Mouse (Mus musculus) small intestine, adult 2 months (tissue): ENCODE measurements around the gene Higd1b. TPM values are rescaled to one million over a fixed set of nuclear protein-coding genes. Genes with fewer than 3 reads are reported as not detected.

Source experiments
- H3K27ac ChIP-seq: fragments of 200-500 bp; 2 replicates; pipeline ENCODE4 v1.5.1; 2012; ENCODE audit warnings: low read depth, low read length, control low read depth, inconsistent platforms; ENCODE audit not compliant: insufficient read depth
- H3K27me3 ChIP-seq: fragments of 200-500 bp; 2 replicates; pipeline ENCODE4 v1.6.1; 2012; ENCODE audit warnings: mild to moderate bottlenecking, moderate library complexity, low read length, inconsistent platforms; ENCODE audit not compliant: control insufficient read depth, insufficient read depth
- H3K36me3 ChIP-seq: fragments of 200-500 bp; 2 replicates; pipeline ENCODE4 v1.6.1; 2012; ENCODE audit warnings: mild to moderate bottlenecking, low read length, control low read depth, inconsistent platforms; ENCODE audit not compliant: control insufficient read depth, insufficient read depth
- H3K4me1 ChIP-seq: fragments of 200-500 bp; 2 replicates; pipeline ENCODE4 v1.6.1; 2012; ENCODE audit warnings: low read length, inconsistent platforms, mixed read lengths; ENCODE audit not compliant: control insufficient read depth, insufficient read depth, insufficient read length
- H3K4me3 ChIP-seq: fragments of 200-500 bp; 2 replicates; pipeline ENCODE4 v1.5.1; 2012; ENCODE audit warnings: low read depth, mild to moderate bottlenecking, control low read depth, inconsistent platforms, low read length, moderate library complexity
- CTCF ChIP-seq: fragments of 200-500 bp; IDR thresholded peaks from 2 replicates; pipeline ENCODE4 v1.5.1; 2012; ENCODE audit warnings: low read depth, mild to moderate bottlenecking, control low read depth, inconsistent platforms, low read length, moderate library complexity, mixed read lengths; ENCODE audit not compliant: insufficient replicate concordance, insufficient read length; ENCODE audit errors: extremely low read depth
- POLR2A ChIP-seq: fragments of 200-500 bp; IDR thresholded peaks from 2 replicates; pipeline ENCODE4 v1.6.1; 2012; ENCODE audit warnings: low read depth, mild to moderate bottlenecking, control low read depth, inconsistent platforms, low read length, moderate library complexity
- WGBS: fragments of 180-500 bp; shearing (Covaris S2); methylation state at CpG from one replicate; pipeline ENCODE4 v1.1.7; 2018; 5-methylcytosine and 5-hydroxymethylcytosine counted together
- polyA plus RNA-seq: library from polyadenylated mRNA; depleted of rRNA; stranded (reverse); fragments of >200 nt; gene quantifications from 2 replicates; pipeline ENCODE4 v1.2.3, GENCODE M21; 2012

Higd1b gene
- polyA plus RNA-seq, 1 experiment: not detected

- Histone ChIP-seq H3K27ac (no peak overlapping the region), H3K4me1 (no peaks in the 10 kb centered on the region; the same call in 1 of the 2 replicates), H3K27me3 (peaks cover 40% of the 10 kb centered on the region), H3K36me3 (no peaks in the 10 kb centered on the region), H3K4me3 (no peak overlapping the region)
- 42% methylated on average over 6 of the region's 6 CpGs for WGBS
- TF ChIP-seq CTCF (no peak), POLR2A (no peak)
Observed at GRCm38 (mm10) chr11:102821231-102821630, 14.4 kb upstream of the Higd1b start.

GRCm38 (mm10) chr11:102826476-102826875 is 9.2 kb upstream of the Higd1b start:
- Histone ChIP-seq H3K27me3 (peaks cover 13% of the 10 kb centered on the region), H3K27ac (no peak overlapping the region), H3K4me3 (no peak overlapping the region), H3K4me1 (no peaks in the 10 kb centered on the region; the same call in 1 of the 2 replicates), H3K36me3 (no peaks in the 10 kb centered on the region)
- TF ChIP-seq CTCF: no peak
- no peak for TF ChIP-seq POLR2A
- 76% methylated on average over 2 of the region's 2 CpGs for WGBS

- TF ChIP-seq POLR2A (no peak), CTCF (no peak)
- WGBS: 55% methylated on average over 4 of the region's 4 CpGs
- Histone ChIP-seq H3K36me3 (no peaks in the 10 kb centered on the region), H3K4me3 (no peak overlapping the region), H3K4me1 (no peaks in the 10 kb centered on the region; the same call in 1 of the 2 replicates), H3K27ac (no peak overlapping the region), H3K27me3 (peaks cover 13% of the 10 kb centered on the region)
Observed at GRCm38 (mm10) chr11:102827097-102827496, 8.6 kb upstream of the Higd1b start.

- H3K27ac ChIP-seq: no peak overlapping the region
- H3K36me3 ChIP-seq: no peaks in the 10 kb centered on the region
- H3K27me3 ChIP-seq: peaks cover 8% of the 10 kb centered on the region
- WGBS: 55% methylated on average over 4 of the region's 4 CpGs
- no peak for TF ChIP-seq POLR2A
- TF ChIP-seq CTCF: no peak
- H3K4me1 ChIP-seq: no peaks in the 10 kb centered on the region; the same call in 1 of the 2 replicates
- H3K4me3 ChIP-seq: no peak overlapping the region
Observed at GRCm38 (mm10) chr11:102830276-102830675, 5.4 kb upstream of the Higd1b start.

GRCm38 (mm10) chr11:102832700-102833297 is 2.9 kb upstream of the Higd1b start:
- TF ChIP-seq CTCF: no peak
- no peak for TF ChIP-seq POLR2A
- 49% methylated on average over 18 of the region's 18 CpGs for WGBS
- no peak overlapping the region for H3K4me3 ChIP-seq
- peaks cover 5% of the 10 kb centered on the region; the same call in 1 of the 2 replicates for H3K36me3 ChIP-seq
- H3K27ac ChIP-seq: no peak overlapping the region
- H3K27me3 ChIP-seq: 0 out of 2 replicates have a peak, but pooled peaks cover 4% of the 10 kb centered on the region
- no peaks in the 10 kb centered on the region; the same call in 1 of the 2 replicates for H3K4me1 ChIP-seq

GRCm38 (mm10) chr11:102834219-102834618 is 1.4 kb upstream of the Higd1b start:
- TF ChIP-seq CTCF (no peak), POLR2A (no peak)
- H3K27me3 ChIP-seq: 0 out of 2 replicates have a peak, but pooled peaks cover 4% of the 10 kb centered on the region
- H3K27ac ChIP-seq: no peak overlapping the region
- no peaks in the 10 kb centered on the region; the same call in 1 of the 2 replicates for H3K4me1 ChIP-seq
- 85% methylated on average over 10 of the region's 10 CpGs for WGBS
- no peak overlapping the region for H3K4me3 ChIP-seq
- peaks cover 17% of the 10 kb centered on the region for H3K36me3 ChIP-seq

GRCm38 (mm10) chr11:102836146-102836545 is 497 bp downstream of the Higd1b start:
- WGBS: 86% methylated on average over 9 of the region's 9 CpGs
- no peaks in the 10 kb centered on the region for H3K27me3 ChIP-seq
- TF ChIP-seq POLR2A (no peak), CTCF (no peak)
- H3K4me3 ChIP-seq: no peak overlapping the region
- no peak overlapping the region for H3K27ac ChIP-seq
- H3K36me3 ChIP-seq: peaks cover 30% of the 10 kb centered on the region
- no peaks in the 10 kb centered on the region for H3K4me1 ChIP-seq
